Mouse (Mus musculus) retina, postnatal 7 days (tissue): Measurements from ENCODE around the gene Bub1b.
A peak's percentile ranks its signal among the peaks of the same experiment; 100 is the strongest.
"Not testable (repeated sequence)": the region's sequence is repeated elsewhere in the genome, so short reads cannot be mapped to it uniquely, and the experiment has no call there.

Experiments
- DNase-seq: peaks from one replicate; pipeline ENCODE4 v3.0.0-alpha.2; 2012; ENCODE audit warnings: low read depth, low spot score

Bub1b gene

DNA sequence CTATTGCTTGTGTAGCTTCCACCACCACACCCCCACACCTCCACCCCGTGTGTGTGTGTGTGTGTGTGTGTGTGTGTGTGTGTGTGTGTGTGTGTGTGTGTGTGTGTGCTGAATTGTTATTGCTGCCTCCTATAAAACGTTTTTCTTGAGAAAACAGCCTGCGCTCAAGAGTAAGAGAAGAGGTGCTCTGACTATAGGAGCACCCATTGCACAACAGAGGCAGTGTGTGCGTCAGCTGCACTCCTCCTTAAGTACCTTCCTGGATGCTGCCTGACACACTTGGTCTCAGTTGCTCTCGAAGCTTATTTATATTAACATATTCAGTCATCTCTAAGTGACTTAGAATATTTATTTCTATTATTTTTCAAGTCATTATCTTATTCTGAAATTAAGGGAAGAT is 20.0 kb downstream of the Bub1b start:
- DNase-seq = no peak

DNA sequence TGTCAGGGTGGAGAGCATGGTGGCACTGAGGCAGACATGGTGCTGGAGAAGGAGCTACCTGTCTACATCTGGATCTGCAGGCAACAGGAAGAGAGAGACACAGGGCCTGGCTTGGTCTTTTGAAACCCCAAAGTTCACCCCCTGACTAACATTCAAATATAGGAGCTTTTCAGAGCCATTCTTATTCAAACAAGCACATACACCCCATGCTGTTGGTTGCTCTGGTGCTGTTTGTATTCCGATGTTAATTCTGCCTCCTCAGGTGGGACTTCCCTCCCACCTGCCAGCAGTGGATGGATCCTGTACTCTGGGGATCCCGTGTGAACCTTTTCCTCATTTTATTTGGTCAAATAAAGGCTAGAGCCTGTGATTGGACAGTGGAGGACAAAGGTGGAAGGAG is 22.1 kb downstream of the Bub1b start:
- no peak for DNase-seq

DNA sequence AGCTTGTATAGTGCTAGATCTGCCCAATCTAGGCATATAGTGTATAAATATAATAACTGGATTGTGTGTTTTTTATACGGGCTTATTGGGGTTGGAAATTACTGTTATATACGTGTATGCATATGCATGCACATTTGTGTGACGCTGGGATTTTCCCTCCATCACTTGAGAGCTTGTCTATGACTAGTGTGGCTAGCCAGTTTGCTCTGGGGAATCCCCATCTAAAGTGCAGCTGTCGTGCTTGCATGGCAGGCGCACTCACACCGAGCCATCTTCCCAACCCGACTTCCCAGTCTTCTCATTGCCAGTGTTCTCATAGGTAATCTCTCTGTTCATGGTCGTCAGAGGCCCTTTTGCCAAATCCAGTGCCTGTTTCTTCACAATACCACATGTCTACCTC is 22.6 kb downstream of the Bub1b start:
- no peak for DNase-seq

DNA sequence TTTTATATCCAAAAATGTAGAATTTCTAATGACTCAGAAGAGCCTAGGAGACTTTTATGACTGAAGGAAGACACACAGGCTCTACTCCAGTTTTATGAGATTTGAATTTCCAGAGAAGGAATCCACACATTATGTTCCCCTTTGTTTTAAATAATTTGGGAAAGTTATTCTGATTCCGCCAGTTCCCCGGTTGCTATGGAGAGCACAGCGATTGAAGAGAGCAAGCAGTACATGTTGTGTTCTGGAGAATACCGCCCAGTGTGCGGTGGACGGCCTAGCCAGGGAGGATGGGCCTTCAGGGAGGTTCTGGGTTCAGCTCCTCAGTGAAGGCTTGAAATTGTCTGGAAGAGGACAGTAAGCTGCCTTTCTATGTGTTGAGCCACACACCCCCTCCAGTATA is 31.3 kb downstream of the Bub1b start:
- no peak for DNase-seq

DNA sequence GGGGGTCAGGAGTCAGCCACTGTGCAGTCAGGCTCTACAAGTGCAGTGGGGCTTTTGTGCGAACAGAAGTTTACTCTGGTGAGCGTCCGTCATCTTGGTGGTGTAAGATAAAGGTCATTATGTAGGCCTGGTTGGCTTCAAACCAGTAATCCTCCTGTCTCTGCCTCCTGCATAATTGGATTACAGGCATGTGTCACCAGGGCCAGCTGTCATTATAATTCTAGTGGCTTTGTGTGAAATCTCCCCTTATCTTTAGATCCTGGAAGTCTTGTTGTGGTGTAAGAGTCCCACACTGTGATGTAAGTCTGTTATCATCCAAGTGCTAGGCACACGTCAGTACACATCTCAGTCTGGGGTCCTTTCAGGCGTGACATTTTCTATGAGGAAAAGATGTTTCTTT is 35.4 kb downstream of the Bub1b start:
- DNase-seq = peak; percentile 65

DNA sequence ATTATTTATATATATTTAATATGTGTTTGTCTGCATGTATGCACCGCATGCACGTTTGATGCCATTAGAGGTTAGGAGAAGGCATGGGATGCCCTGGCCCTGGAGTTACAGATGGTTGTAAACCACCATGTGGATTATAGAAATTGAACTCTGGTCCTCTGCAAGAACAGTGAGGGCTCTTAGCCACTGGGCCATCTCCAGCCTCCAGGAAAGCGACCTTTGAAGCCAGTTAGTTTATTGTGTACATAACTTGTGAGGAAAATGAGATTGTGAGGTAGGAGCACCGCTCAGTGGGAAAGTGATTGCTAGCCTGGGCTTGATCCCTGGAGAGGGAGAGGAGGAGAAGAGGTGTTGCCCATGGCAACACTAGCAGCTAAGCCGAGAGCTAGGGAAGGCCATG is 39.2 kb downstream of the Bub1b start:
- DNase-seq = no peak

DNA sequence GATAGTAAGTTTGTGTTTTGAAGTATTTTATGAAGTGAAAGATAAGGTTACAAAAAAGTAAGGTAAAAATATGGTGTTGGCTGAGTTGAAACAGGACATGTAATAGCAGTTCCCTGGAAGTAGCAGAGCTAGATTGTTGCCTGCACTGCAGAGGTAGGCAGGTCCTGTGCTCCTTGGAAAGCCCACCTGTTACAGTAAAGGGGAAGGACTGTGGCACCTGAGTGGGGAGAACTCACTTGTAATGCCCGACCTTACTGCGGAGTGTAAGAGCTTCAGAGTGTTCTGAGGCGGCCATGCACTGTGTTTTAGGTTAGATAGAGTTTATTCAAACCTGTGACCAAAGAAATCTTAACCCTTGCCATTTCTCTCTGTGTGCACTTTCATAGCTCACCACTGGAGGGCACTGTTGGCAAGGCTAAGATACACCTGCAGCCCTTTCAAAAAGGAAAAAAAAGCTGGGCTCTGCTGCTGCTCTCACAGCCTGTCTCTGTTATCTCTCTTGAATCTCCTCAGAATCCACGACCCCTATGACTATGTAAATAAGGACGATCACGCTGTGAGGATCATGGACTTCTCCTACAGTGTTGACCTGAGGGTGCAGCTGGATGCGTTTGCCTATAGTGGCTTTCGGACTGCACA is 40.0 kb downstream of the Bub1b start:
- DNase-seq = peak; percentile 69

DNA sequence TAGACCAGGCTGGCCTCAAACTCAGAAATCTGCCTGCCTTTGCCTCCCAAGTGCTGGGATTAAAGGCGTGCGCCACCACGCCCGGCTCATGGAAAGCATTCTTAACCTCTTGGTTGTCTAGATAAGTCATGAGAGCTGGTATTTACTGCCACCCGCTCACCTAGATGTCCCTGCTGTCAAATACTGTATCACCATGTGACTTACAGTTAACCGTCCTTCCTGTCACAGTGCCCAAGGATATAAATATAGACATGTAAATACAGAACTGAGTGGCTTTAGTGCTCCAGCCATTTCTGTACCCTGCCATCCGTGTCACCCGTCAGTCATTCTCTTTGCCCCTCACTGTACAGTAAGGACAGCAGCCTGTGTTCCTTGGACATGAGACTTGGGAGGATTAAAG is 40.7 kb downstream of the Bub1b start:
- DNase-seq = no peak

DNA sequence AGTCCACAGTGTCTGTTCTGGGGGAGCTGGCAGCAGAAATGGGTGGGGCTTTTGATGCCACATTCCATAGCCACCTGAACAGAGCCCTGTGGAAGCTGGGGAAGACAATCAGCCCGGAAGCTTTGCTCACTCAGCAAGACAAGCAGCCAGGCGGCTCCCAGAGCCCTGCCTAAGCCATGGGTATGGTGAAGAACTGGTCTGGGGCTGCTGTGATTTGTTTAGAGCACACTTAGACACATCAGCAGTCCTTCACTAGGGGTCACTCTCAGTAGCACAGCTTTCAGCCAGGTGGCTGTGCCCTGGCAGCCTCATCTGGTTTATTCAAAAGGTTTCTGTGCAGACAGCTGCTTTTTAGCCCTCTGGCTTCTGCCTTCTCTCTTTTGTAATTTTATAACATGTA is 43.1 kb downstream of the Bub1b start:
- DNase-seq = no peak

DNA sequence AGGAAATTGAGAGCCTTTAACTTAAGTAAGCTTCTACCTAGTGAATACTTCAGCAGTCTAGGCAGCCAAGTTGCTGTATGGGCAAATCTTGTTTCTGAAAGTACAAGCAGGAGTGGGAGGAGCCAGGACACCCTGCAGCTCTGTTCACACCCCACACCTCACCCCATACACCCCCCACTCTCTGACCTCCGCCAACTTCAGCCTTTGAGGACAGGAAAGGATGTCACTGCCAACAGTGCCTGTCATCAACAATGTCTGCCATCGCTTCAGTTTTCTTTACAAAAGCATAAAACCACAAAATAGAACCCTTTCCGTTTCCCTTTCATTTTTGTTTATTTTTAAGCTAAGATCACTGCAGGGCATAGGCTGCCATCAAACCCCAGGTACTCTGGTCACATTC is 44.4 kb downstream of the Bub1b start:
- no peak for DNase-seq

DNA sequence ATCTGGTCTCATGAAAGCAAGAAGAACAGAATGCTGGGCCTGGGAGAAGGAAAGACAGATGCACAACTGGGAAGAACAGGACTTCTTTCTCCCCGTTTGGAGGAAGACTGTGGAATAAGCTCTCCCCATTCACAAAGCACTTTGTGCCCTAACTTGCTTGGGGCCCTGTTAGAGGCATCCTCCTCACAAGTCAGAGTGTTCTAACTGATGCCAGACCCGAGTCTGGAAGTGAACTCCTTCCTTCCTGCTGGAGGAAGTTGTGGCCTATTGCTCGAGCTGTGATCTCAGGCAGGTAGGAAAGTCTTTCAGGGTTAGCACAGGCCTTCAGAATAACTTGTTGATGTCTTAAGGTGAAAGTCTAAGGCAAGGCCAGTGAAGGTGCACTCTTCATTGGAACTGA is 44.9 kb downstream of the Bub1b start:
- DNase-seq = no peak

DNA sequence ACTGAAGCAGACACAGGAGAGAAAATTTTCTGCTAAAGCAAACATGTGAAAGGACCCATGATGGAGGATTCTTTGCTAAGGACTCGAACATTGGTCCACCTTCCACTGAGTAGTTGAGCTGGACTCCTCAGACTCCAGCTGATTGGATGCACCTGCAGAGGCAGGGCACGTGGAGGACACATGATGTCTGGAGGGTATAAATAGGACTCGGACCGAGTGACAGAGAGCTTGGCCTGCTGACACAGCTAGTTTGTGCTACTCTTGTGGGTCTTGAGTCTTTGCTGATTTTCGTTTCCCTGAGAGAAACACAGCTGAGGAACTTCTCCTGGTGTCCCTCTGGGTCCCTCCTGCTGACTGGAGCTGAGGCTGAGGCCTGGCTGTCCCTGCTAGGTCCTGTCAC is 48.7 kb downstream of the Bub1b start:
- DNase-seq = no peak

DNA sequence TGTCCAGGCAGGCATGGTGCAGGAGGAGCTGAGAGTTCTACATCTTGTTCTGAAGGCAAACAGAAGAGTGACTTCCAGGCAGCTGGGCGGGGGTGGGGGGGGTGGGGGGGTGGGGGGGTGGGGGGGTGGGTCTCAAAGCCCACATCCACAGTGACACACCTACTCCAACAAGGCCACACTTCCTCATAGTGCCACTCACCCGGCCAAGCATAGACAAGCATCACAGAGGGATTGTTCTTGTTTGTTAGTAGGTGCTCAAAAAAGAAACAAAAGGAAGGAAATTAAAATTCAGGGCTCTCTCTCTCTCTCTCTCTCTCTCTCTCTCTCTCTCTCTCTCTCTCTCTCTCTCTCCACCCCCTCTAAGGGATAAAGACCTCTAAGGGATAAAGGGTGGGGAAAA is 52.7 kb downstream of the Bub1b start:
- not testable (repeated sequence) for DNase-seq

DNA sequence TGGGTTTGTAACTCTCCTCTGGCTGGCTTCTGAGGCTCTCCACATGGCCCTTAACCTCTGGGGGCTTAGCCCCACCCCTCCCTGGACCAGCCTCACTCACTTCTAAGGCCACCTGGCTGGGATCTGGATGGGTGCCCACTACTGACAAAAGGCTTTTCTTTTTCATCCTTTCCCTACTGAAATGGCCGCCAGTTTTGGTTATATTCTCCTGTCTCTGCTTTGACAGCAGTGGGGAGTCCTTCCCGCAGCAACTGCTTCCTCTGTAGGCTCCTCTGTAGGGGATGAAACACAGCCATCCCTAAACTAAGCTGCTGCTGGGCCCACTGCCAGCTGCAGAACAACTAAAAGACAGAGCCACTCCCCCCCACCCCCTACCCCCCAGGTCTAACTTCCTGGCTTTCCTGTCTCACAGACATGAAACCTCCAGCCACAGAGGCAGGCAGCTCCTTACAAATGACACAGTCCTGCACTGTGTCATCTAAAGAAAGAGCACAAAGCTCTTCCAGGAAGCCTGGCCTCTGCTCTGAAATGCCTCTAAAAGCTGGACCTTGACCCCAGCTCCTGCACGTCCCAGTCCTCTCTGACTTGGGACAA is 58.8 kb downstream of the Bub1b start:
- no peak for DNase-seq

DNA sequence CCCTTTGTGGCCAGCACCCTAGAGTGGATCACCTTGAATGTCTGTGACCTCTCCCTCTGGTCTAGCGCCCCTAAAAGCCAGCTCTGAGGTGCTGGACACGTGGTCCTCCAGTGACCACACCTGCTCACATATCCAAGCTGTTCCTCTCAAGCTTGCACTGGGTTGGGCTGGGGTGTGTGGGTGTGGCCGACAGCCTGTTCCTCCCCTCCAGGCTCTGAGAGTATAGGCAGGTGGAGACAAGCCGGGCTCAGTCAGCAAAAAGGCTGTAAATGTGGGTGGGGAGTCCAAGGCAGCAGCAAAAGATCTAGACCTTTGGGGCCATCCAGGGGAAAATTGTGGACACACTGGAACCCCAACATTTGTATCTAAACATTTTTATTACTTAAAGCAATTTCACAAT is 60.4 kb downstream of the Bub1b start:
- no peak for DNase-seq

DNA sequence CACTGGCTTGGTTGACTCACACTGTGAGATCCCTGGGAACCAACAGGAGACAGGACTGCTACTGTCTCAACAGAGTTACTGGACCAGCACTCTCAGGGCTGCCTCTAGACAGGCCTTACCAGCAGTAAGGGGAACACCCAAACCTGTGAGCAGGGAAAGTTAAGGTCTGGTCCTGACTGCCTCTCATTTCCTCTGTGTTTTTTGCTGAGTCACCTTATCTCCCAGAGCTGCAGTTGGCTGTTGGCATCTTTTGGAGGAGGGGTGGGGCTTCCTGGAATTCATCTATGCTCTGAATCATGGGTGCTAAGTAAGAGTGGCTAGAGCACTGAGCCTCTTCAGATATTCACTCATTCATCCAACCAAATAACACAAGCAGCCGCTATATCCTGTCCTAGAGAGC is 61.1 kb downstream of the Bub1b start:
- no peak for DNase-seq

DNA sequence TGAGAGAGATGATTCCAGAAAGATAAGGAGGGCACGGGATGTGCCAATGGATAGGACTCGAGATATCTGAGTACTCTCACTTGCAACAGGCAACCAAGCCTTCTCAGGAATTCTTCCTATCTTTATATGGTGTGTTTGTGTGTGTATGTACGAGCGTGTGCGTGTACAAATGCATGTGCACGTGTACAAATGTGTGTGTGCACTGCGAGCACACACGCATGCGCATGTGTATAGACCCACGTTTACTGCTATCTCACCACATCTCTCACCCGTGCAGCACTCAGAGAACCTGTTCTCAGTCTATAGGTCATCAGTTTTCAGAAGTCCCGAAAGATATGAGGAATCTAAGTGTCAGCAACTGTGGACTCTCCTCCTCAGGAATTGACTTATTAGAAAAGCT is 61.5 kb downstream of the Bub1b start:
- DNase-seq = no peak

DNA sequence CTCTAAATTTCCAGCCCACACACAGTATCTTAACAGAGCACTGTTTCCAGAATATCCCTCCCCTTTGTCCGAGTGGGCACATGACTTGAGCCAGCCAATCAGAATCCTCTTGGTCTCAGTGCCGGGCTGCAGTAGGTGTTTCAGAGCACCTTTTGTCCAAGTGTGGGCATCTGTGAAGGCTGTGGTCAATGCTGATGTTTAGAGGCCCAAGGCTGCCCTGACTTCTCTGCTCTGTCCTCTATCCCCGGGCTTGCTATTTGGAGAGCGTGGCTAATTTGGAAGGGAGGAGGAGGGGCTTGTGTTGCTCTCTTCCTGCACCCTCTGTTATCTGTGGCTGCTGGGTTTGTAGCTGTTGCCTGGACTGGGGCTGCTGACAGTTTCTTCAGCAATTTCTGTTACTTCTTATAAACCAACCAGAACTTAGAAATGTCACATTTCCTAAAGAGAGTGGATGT is 62.0 kb downstream of the Bub1b start:
- DNase-seq = no peak

DNA sequence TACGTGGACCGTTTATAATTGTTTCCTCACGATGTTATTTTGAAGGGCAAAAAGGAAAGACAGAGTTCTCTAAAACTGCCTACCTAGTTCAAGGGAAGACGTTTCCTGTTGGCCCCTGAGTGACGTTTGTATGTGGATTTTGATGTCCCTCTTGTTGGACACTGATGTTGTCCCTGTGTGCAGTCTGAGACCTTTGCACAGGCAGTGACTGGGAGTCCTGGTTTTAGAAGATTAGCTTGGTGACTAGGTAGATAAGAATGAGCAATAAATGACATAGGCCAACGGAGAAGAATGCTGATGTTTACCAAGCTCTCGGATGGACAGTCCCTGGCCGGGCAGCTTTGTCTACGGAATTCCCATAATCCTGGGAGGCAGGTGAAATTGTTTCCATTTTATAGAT is 63.9 kb downstream of the Bub1b start:
- no peak for DNase-seq

DNA sequence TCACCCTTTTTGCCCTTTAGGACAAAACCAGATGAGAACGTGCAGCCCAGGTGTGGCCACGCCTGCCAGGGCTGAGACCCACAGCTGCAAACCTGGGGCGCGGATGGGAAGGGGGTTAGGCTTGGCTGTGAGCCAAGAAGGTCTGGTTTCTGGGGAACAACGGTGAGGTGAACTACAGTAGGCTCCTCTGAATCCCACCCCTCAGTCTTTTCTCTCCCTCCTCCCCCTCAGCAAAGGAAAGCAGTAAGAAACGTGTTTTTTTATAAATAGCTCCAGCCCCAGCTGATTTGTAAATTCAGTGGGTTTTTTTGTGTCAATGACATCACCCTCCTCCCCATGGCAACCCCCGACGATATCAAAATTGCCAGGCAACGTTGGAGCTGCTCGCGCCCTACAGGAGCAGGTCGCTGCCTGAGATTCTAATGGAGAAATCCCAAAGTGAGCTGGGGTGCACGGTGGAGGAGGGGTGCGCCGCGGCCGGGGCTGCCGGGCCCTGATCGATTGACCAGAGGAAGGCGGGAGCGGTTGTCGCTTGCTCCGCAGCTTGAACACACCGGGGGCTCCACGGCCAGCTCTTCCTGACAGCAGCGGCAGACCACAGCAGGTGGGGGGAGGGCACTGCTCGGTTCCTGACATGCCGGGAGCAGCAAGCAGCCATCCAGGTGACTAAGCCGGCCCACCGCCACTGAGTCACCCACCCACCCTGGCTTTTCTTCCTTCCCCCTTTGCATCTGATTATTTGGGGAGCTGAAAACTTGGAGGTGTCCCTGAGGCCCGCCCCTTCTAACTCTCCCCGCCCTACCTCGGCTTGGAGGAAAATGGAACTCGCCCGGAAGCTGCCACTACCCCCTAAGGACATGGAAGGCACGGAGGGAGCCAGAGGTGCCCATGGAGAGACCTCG is 65.1 kb downstream of the Bub1b start, which contains the start of gene Pak6:
Pak6 (plus strand) TSS at position 402 of the 902 bp plus-strand sequence.
- DNase-seq = no peak

DNA sequence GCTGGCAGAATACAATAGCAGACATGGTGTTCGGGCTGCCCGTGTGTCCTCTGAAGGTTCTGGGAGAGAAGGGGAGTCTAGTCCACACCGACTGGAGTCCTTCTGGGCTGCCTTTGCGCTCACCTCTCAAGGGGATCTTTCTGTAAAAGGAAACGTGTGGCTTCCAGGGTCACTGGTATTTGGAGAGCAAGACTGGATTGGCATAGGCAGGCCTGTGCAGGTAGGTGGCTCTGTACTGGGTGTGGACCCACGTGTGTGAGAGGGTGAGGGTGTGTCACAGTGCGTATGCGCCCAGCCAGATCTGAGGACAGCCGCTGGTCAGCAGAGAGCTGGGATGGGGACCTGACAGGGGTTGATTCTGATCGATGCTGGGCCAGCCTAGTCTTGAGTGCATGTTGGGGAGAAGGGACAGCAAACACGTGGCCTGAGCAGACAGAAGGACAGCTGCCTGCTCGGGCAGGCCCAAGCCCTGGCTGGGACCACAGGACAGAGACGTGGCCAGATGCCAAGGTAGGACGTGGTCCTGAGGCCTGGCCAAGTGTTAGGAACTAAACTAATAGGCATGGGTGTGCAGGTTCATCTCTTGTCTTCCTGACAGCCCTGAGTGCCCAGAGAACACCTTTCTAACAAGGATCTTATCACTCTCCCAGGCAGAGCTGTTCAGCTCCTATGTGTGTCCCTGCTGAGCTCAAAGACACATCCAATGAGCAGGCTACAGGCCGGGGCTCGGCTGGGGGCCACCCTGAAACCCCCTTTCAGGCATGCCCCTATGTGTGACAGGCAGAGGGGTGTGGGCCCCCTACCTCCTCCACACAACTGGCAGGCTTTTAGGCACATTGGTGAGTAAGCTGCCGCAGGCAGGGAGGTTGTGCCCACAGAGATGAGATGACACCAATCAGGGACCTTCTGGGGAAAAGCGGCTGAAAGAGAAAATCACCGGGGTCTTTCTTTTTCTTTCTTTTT is 66.1 kb downstream of the Bub1b start:
- DNase-seq = no peak
